Mouse (Mus musculus): Measurements from ENCODE around the gene Lgals3bp.

Gene Lgals3bp

GRCm38 (mm10) chr11:118362971-118363518, 38.8 kb downstream of the Lgals3bp start:
- no peak for DNase-seq (ENCODE audit: low spot score)

- no peak for DNase-seq (ENCODE audit: low spot score)
Observed at GRCm38 (mm10) chr11:118362501-118362900, 39.4 kb downstream of the Lgals3bp start.

- no peak for DNase-seq (ENCODE audit: low spot score)
Observed at GRCm38 (mm10) chr11:118360907-118361341, 41.0 kb downstream of the Lgals3bp start.

- DNase-seq (ENCODE audit: low spot score) = no peak
Observed at GRCm38 (mm10) chr11:118360491-118360890, 41.4 kb downstream of the Lgals3bp start.

- no peak for DNase-seq (ENCODE audit: low spot score)
Observed at GRCm38 (mm10) chr11:118355640-118356039, 46.3 kb downstream of the Lgals3bp start, which contains the start of gene Timp2. Gene Timp2 (minus strand): TSS chr11:118355740.

GRCm38 (mm10) chr11:118355205-118355604, 46.7 kb downstream of the Lgals3bp start:
- DNase-seq (ENCODE audit: low spot score) = peak; percentile 79

DNA sequence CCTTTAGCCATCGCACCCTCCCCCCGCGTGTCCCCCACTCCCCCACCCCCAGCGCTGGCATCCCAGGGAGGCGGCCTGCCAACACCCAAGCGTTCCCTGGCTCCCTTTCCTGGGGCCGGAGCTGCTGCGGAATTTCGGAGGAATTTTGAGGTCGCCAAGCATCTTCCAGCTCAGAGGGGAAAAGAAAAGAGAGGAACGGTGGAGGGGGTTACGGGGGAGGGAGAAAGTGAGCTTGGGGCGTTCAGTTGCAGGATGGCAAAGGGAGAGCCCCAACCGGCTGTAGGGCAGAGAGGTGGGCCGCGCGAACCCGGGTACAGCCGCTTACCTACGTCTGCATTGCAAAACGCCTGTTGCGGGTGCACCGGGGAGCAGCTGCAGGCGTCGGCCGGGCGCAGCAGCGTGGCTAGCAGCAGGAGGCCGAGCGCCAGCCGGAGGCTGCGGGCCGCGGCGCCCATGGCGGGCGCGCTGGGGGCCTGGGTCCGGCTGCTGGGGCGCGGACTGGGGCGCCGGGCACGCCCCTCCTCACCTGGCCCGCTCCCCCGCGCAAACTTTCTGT, 47.2 kb downstream of the Lgals3bp start:
- no peak for DNase-seq (ENCODE audit: low spot score)

GRCm38 (mm10) chr11:118349494-118349893, 52.4 kb downstream of the Lgals3bp start:
- DNase-seq (ENCODE audit: low spot score) = no peak

- DNase-seq (ENCODE audit: low spot score) = peak; percentile 43
Observed at GRCm38 (mm10) chr11:118348877-118349276, 53.0 kb downstream of the Lgals3bp start.

- DNase-seq (ENCODE audit: low spot score) = no peak
Observed at GRCm38 (mm10) chr11:118348419-118348818, 53.5 kb downstream of the Lgals3bp start.

DNA sequence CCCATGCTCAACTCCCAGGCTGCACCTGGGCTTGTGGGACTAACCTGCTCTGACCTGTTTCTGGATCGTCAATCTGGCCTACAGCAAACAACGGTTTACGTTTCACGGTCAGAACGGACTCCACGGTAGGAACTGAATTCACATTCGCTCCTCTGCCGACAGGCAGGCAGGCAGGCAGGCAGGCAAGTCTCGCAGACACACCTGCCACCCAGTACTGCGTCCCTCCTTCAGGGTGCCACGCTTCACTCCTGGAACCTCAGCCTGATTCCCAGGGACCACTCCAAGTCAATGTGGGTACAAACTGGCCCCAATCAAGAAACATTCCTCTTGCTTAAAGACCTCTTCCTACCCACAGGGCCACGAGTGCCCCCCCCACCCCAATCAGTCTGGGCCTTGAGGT, 54.0 kb downstream of the Lgals3bp start:
- DNase-seq (ENCODE audit: low spot score) = no peak

DNA sequence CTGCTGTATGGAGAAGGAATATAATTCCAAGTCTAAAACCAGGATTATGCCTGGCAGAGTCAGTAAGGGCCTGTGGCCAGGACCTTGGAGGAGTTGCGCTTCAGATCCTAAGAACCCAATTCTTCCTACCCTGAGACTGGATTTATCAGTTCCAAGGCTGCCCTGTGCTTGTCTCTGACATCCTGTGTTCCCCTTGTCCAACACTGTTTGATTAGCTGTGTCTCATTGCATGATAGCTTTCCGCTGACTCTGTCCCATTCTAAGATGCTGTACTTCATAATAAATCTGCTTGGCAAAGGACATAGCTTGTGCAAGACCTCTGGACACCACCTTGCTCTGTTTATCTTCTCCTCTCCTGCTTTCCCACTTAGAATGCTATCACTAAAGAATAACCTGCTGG, 54.5 kb downstream of the Lgals3bp start:
- DNase-seq (ENCODE audit: low spot score) = no peak

DNA sequence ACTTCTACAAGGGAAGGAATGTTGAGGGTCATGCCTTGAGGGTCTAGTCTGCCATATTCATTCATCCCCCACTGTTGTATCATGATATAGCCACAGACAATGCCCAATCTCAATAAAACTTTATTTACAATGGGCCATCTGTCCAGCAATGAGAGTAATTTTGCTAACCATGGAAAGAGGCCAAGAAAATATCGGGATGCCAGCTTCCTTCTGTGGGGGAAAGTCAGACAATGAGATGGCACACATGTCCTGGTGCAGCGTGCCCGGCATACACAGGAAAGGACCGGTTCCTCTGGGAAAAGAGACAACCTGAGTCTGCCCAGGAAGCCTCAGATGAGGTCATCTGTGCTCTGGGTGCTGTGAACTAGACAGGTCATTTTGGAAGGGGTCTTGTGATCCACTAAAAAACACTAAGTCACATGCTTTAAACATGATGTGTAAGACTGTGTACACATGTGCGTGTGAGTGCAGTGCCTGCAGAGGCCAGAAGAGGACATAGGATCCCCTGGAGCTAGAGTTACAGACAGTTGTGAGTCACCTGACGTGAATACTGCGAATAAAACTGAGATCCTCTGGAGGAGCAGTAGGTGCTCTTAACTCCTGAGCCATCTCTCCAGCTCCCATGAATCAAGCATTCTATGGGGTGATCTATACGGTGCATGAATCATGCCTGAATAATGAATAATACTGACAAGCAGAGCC, 55.3 kb downstream of the Lgals3bp start:
- no peak for DNase-seq (ENCODE audit: low spot score)

DNA sequence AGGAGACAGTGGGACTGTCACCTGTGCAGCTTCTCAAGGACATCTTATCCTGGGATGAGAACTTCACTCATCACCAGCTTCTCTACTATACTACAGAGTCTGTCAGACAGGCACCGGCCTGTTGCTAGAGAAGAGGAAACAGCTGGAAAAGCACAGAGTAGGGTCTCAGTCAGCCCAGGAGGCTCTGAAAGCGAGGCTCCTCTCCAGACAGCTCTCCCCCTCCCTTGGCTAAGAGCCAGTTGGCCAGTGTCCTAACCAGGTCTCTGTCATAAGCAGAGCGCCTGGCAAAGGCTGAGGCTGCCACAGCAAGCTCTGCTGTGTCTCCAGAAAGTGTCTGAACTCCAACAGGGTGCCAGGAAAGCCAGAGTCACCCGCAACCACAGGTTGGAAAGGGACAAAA, 56.2 kb downstream of the Lgals3bp start:
- DNase-seq (ENCODE audit: low spot score) = no peak

- no peak for DNase-seq (ENCODE audit: low spot score)
Observed at GRCm38 (mm10) chr11:118343629-118344028, 58.3 kb downstream of the Lgals3bp start.
